Mouse (Mus musculus): ENCODE measurements around the gene Ggcx. TPM values are rescaled to one million over a fixed set of nuclear protein-coding genes. Genes with fewer than 3 reads are reported as not detected.
"Not testable (repeated sequence)": the region's sequence is repeated elsewhere in the genome, so short reads cannot be mapped to it uniquely, and the experiment has no call there.

Ggcx gene
- polyA plus RNA-seq, 1 experiment: 46.2 TPM

DNA sequence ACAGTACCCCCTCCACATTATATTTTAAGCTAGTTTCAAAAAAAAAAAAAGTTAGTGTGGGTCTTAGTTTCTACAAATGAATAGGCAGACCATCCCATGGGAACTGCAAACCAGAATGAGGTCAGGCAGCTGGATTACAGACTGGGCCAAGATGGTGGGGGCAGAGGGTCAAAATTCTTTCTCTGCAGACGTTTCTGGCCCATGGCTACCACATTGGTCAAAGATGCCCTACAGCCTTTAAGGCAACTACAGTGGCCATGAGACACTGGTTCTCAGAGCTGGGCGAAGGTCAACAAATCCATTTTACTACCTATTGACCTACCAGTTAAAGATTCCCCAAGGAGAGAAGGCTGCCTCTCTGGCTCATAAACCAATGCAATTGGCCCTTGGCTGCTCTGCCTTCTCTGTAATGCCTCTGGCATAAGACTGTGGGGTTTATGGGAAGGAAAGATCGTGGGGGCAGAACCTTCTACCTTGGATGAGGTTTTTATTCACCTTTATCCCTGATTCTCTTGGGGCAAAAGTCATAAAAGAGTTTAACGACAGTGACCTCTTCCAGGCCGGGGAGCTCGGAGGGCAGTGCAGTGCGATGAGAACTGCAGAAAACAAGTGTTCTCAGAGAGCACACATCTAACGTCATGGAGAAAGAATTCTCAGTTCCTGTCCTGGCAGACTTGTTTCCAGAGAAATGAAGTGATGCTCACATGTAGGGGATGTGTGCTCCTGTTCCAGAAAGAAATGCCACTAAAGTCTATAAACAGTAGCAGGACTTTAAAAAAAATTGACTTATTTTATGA lies 51.5 kb downstream of the Ggcx start:
- no peak for DNase-seq
- WGBS: 62% methylated on average over 8 of the region's 8 CpGs
- no peak for TF ChIP-seq POLR2A (IDR thresholded peaks at IDR 0.05; ENCODE audit: borderline replicate concordance, extremely low read depth, low read depth, low read length)
- TF ChIP-seq CTCF (IDR thresholded peaks at IDR 0.05; ENCODE audit: insufficient read depth, low read length): no peak
- Histone ChIP-seq H3K4me1 (ENCODE audit: control insufficient read depth, insufficient read depth, low read length) (peaks cover 12% of the 10 kb centered on the region), H3K4me3 (replicated peaks; ENCODE audit: extremely low read depth, low read depth, low read length) (no peak overlapping the region)

GRCm38 (mm10) chr6:72466171-72466570 lies 52.1 kb downstream of the Ggcx start:
- WGBS: 95% methylated on average over 4 of the region's 4 CpGs
- peaks cover 10% of the 10 kb centered on the region for H3K4me1 ChIP-seq (ENCODE audit: control insufficient read depth, insufficient read depth, low read length)
- H3K4me3 ChIP-seq (replicated peaks; ENCODE audit: extremely low read depth, low read depth, low read length): no peak overlapping the region
- no peak for TF ChIP-seq CTCF (IDR thresholded peaks at IDR 0.05; ENCODE audit: insufficient read depth, low read length)
- TF ChIP-seq POLR2A (IDR thresholded peaks at IDR 0.05; ENCODE audit: borderline replicate concordance, extremely low read depth, low read depth, low read length): no peak
- DNase-seq: no peak

DNA sequence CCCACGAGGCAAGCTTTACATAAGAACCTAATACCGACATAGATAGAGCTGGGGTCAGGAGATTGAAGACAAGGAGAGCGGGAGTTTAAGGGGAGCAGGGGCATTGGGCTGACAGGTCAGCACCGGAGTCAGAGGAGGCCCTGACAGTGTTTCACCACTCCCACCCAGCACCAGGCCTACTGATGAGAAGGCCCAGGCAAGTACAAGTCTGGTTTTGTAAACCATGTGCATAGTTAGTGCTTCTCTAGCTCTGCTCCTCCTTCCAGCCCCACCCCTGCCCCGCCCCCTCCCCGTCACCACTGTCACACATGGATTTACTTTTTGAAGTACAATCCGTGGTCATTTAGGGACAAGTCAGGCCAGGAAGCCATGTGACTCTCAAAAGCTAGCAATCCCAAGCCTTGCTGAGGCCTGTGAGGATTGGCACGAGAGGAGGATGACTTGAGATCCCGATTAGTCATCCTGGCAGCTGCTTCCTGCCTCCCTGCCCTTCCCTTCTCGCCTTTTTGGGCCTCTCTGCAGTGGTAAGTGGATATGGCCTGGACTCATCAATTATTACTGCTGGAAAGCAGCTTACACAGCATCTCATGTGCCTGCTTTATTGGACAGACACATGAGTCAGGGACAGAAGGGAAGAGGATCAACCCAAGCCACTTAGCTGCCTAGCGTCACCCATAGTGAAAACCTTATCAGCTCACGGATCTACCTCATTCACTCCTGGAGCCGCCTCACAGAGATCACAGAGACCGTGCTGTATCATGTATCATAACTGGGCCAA lies 59.3 kb downstream of the Ggcx start:
- no peak for DNase-seq
- TF ChIP-seq CTCF (IDR thresholded peaks at IDR 0.05; ENCODE audit: insufficient read depth, low read length): no peak
- no peak for TF ChIP-seq POLR2A (IDR thresholded peaks at IDR 0.05; ENCODE audit: borderline replicate concordance, extremely low read depth, low read depth, low read length)
- WGBS: 39% methylated on average over 14 of the region's 14 CpGs
- H3K4me1 ChIP-seq (ENCODE audit: control insufficient read depth, insufficient read depth, low read length): peaks cover 6% of the 10 kb centered on the region
- no peak overlapping the region for H3K4me3 ChIP-seq (replicated peaks; ENCODE audit: extremely low read depth, low read depth, low read length)

DNA sequence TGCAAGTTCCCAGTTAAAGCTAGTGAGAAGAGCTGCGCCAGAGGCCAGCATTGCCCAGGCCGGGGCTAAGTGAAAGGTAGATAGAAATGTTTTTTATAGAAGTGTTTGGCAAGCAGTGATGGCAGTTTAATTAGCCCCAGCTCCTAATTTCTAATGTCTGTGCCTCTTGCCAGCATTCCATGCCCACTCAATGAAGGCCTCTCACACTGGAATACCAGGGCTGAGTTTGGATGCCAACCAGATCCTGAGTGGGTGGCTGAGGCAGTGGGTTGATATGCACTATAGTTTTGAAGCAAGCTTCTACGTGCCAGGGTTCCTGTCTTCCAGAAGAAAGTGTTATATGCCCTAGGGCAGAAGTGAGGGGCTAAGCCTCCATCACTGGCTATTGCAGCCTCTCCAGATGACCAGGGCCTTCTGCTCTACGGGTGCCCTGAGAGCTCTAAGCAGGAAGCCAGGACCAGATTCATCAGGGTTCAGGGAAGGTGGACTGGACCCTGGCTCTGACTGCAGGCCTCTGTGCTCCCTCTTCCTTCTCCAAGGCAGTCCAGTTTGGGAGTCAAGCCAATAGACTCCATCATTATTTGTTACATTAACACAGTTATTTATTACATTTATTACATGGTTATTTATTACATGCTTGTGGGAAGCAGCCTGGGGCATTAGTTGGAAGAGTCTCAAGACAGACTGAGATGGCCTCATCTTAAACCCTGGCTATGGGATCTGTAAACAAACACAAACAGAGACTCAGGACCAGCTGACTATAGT lies 61.3 kb downstream of the Ggcx start:
- TF ChIP-seq POLR2A (IDR thresholded peaks at IDR 0.05; ENCODE audit: borderline replicate concordance, extremely low read depth, low read depth, low read length) (no peak), CTCF (IDR thresholded peaks at IDR 0.05; ENCODE audit: insufficient read depth, low read length) (no peak)
- DNase-seq: no peak
- 74% methylated on average over 4 of the region's 4 CpGs for WGBS
- Histone ChIP-seq H3K4me3 (replicated peaks; ENCODE audit: extremely low read depth, low read depth, low read length) (no peak overlapping the region), H3K4me1 (ENCODE audit: control insufficient read depth, insufficient read depth, low read length) (peaks cover 6% of the 10 kb centered on the region)

DNA sequence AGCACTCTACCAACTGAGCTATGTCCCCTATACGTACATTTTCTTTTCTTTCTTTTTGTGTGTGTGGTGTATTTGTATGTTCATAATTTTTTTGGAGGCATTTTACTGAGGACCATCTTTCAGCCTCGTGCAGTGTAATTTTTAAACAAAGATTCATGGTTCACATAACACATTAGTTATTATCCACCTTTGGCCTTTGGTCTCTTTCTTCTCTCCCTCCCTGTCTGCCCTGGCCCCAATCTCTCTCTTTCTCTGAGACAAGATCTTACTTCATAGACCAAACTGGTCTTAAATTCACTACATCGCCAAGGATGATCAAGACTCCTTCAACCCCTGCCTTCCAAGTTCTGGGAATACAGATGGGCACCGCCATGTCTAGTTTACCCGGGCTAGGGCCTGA lies 62.7 kb downstream of the Ggcx start:
- TF ChIP-seq CTCF (IDR thresholded peaks at IDR 0.05; ENCODE audit: insufficient read depth, low read length) (no peak), POLR2A (IDR thresholded peaks at IDR 0.05; ENCODE audit: borderline replicate concordance, extremely low read depth, low read depth, low read length) (no peak)
- 86% methylated on average over 5 of the region's 5 CpGs for WGBS
- H3K4me1 ChIP-seq (ENCODE audit: control insufficient read depth, insufficient read depth, low read length): peaks cover 8% of the 10 kb centered on the region

DNA sequence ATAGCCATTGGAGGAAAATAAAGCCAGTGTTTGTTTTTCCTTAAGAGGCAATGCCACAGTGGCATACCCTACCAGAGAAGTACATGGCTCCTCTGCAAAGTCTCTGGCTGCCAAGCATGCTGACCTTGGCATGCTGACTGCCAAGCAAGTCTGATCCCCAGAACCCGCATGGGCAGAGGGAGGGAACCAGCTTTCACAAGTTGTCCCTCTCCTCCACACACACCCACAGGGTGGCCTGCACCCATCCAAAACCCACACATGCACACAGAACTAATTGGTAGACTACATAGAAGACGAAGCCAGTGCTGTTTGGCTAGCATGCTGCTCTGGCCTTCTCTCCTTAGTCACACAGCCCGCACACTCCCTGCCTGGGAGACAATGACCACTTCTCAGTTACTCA lies 63.5 kb downstream of the Ggcx start:
- DNase-seq: no peak
- no peak overlapping the region for H3K4me3 ChIP-seq (replicated peaks; ENCODE audit: extremely low read depth, low read depth, low read length)
- WGBS: 64% methylated on average over 3 of the region's 3 CpGs
- H3K4me1 ChIP-seq (ENCODE audit: control insufficient read depth, insufficient read depth, low read length): peaks cover 8% of the 10 kb centered on the region
- TF ChIP-seq POLR2A (IDR thresholded peaks at IDR 0.05; ENCODE audit: borderline replicate concordance, extremely low read depth, low read depth, low read length): no peak
- TF ChIP-seq CTCF (IDR thresholded peaks at IDR 0.05; ENCODE audit: insufficient read depth, low read length): no peak

More for the DNA sequence above, 62.7 kb downstream of the Ggcx start:
- no peak for DNase-seq
- no peak overlapping the region for H3K4me3 ChIP-seq (replicated peaks; ENCODE audit: extremely low read depth, low read depth, low read length)

DNA sequence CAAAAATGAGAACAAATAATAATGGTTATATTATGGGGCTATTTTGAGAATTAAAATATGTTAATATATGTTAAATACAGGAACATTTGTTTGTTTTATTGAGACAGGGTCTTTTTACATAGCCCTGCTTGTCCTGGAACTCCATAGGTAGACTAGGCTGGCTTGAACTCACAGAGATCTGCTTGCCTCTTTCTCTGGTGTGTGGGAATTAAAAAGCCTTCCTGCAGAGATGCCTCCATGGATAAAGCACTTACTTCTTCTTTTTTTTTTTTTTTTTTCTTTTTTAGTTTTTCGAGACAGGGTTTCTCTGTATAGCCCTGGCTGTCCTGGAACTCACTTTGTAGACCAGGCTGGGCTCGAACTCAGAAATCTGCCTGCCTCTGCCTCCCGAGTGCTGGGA lies 64.6 kb downstream of the Ggcx start:
- not testable (repeated sequence) for DNase-seq; H3K4me1 ChIP-seq (ENCODE audit: control insufficient read depth, insufficient read depth, low read length); H3K4me3 ChIP-seq (replicated peaks; ENCODE audit: extremely low read depth, low read depth, low read length)
- 88% methylated on average over 3 of the region's 3 CpGs for WGBS

- Histone ChIP-seq H3K4me3 (replicated peaks; ENCODE audit: extremely low read depth, low read depth, low read length) (no peak overlapping the region), H3K4me1 (ENCODE audit: control insufficient read depth, insufficient read depth, low read length) (peaks cover 2% of the 10 kb centered on the region)
- TF ChIP-seq CTCF (IDR thresholded peaks at IDR 0.05; ENCODE audit: insufficient read depth, low read length): no peak
- TF ChIP-seq POLR2A (IDR thresholded peaks at IDR 0.05; ENCODE audit: borderline replicate concordance, extremely low read depth, low read depth, low read length): no peak
- 68% methylated on average over 12 of the region's 12 CpGs for WGBS
- DNase-seq: no peak
These were observed 65.7 kb downstream of the Ggcx start for GRCm38 (mm10) chr6:72479645-72480421.

GRCm38 (mm10) chr6:72480422-72480702 lies 66.3 kb downstream of the Ggcx start:
- TF ChIP-seq CTCF (IDR thresholded peaks at IDR 0.05; ENCODE audit: insufficient read depth, low read length) (no peak), POLR2A (IDR thresholded peaks at IDR 0.05; ENCODE audit: borderline replicate concordance, extremely low read depth, low read depth, low read length) (no peak)
- H3K4me3 ChIP-seq (replicated peaks; ENCODE audit: extremely low read depth, low read depth, low read length): no peak overlapping the region
- WGBS: 29% methylated on average over 2 of the region's 2 CpGs
- peaks cover 2% of the 10 kb centered on the region for H3K4me1 ChIP-seq (ENCODE audit: control insufficient read depth, insufficient read depth, low read length)
- DNase-seq: no peak

Other genes starting within 250 kb of the Ggcx start
- gene Atoh8, start 178.7 kb upstream of the Ggcx start, polyA plus RNA-seq (2012; rRNA removed): 26.4 and 26.7 TPM in 2 replicates
- gene Sftpb, start 109.7 kb upstream of the Ggcx start, polyA plus RNA-seq (2012; rRNA removed): 5,575 and 7,301 TPM in 2 replicates
- gene Usp39, start 69.1 kb upstream of the Ggcx start, polyA plus RNA-seq (2012; rRNA removed): 20.0 and 21.8 TPM in 2 replicates
- 19.3 and 21.3 TPM in 2 replicates for gene 0610030E20Rik, start 67.0 kb upstream of the Ggcx start, polyA plus RNA-seq (2012; rRNA removed)
- 60.7 and 71.8 TPM in 2 replicates for gene Tmem150a, start 58.9 kb upstream of the Ggcx start, polyA plus RNA-seq (2012; rRNA removed)
- gene Rnf181, start 47.4 kb upstream of the Ggcx start, polyA plus RNA-seq (2012; rRNA removed): 96.8 and 123 TPM in 2 replicates
- 74.6 and 91.7 TPM in 2 replicates for gene Vamp5, start 33.8 kb upstream of the Ggcx start, polyA plus RNA-seq (2012; rRNA removed)
- gene Vamp8, start 23.6 kb upstream of the Ggcx start, polyA plus RNA-seq (2012; rRNA removed): 291 and 435 TPM in 2 replicates
- 90.3 and 94.6 TPM in 2 replicates for gene Mat2a, start 25.2 kb downstream of the Ggcx start, polyA plus RNA-seq (2012; rRNA removed)
- 0.19 and 0.32 TPM in 2 replicates for gene Sh2d6, start 107.4 kb downstream of the Ggcx start, polyA plus RNA-seq (2012; rRNA removed)
- 67.6 and 67.8 TPM in 2 replicates for gene Capg, start 130.1 kb downstream of the Ggcx start, polyA plus RNA-seq (2012; rRNA removed)
- 17.6 and 24.2 TPM in 2 replicates for gene Elmod3, start 184.1 kb downstream of the Ggcx start, polyA plus RNA-seq (2012; rRNA removed)
- gene Retsat, start 184.2 kb downstream of the Ggcx start, polyA plus RNA-seq (2012; rRNA removed): 27.7 and 38.8 TPM in 2 replicates
- 60.0 and 72.4 TPM in 2 replicates for gene Tgoln1, start 202.7 kb downstream of the Ggcx start, polyA plus RNA-seq (2012; rRNA removed)

All from lung, adult 2 months (tissue).